ENCODE assay signal across 10 mouse cellular contexts in genomic region chrX:73655529-73655928, GRCm38 (mm10). TPM values are rescaled to one million over a fixed set of nuclear protein-coding genes. Genes with fewer than 3 reads are reported as not detected.
A peak's percentile ranks its signal among the peaks of the same experiment; 100 is the strongest.
DNase-seq lines count a peak whose midpoint lies in the region; ATAC-seq lines count a peak whose summit lies in the region.
"Had no signal": no experiment of that assay in that cellular context is flagged by ENCODE, and none has a peak within 500 bp of the region (broad histone marks: within the 10 kb centered on the region; RNA-seq: fewer than 3 reads in every experiment).

No protein-coding gene starts in this region.

- no peaks in the 10 kb centered on the region for H3K4me1 ChIP-seq in hindbrain, embryonic 11.5 days (replicated peaks; ENCODE audit: control insufficient read depth, insufficient read depth, low read length)
- peaks cover 13% of the 10 kb centered on the region for H3K4me1 ChIP-seq in hindbrain, embryonic 13.5 days (replicated peaks)
- no peaks in the 10 kb centered on the region for H3K4me1 ChIP-seq in forebrain, embryonic 14.5 days (ENCODE audit: control insufficient read depth, insufficient read depth, low read length)

- H3K4me2 ChIP-seq in hindbrain, embryonic 11.5 days (replicated peaks; ENCODE audit: low read depth, low read length), result no peak overlapping the region
- no peak overlapping the region for H3K4me2 ChIP-seq in hindbrain, embryonic 13.5 days
- H3K4me2 ChIP-seq in forebrain, embryonic 14.5 days (ENCODE audit: low read length), result no peak overlapping the region

- no peaks in the 10 kb centered on the region for H3K9me3 ChIP-seq in hindbrain, embryonic 11.5 days (ENCODE audit: control insufficient read depth, low read length)
- H3K9me3 ChIP-seq in hindbrain, embryonic 13.5 days, result no peaks in the 10 kb centered on the region
- H3K9me3 ChIP-seq in forebrain, embryonic 14.5 days (replicated peaks; ENCODE audit: control insufficient read depth, low read length), result no peaks in the 10 kb centered on the region

- WGBS in hindbrain, embryonic 11.5 days, result 68% methylated on average over 3 of the region's 3 CpGs
- 78% methylated on average over 3 of the region's 3 CpGs for WGBS in hindbrain, embryonic 13.5 days
- 68% methylated on average over 3 of the region's 3 CpGs for WGBS in forebrain, embryonic 14.5 days

- no peak overlapping the region for H3K9ac ChIP-seq in hindbrain, embryonic 11.5 days (ENCODE audit: low read depth, low read length)
- no peak overlapping the region for H3K9ac ChIP-seq in hindbrain, embryonic 13.5 days
- H3K9ac ChIP-seq in forebrain, embryonic 14.5 days (ENCODE audit: low read length), result no peak overlapping the region

- peak; percentile 39 for DNase-seq in hindbrain, embryonic 11.5 days (ENCODE audit: low spot score)
- peak; percentile 40 to 45 for DNase-seq in B cell, adult 2 months
- no peak for DNase-seq in left cerebral cortex, adult 18-20 months (ENCODE audit: low spot score in 2 of 2)
- no peak for DNase-seq in ovary, postnatal 10 days (ENCODE audit: low spot score)
- DNase-seq in forebrain, embryonic 14.5 days (ENCODE audit: low spot score), result no peak

- no peaks in the 10 kb centered on the region for H3K36me3 ChIP-seq in hindbrain, embryonic 11.5 days (ENCODE audit: control insufficient read depth, insufficient read depth, low read length)
- H3K36me3 ChIP-seq in hindbrain, embryonic 13.5 days, result peaks cover 6% of the 10 kb centered on the region; the same call in 1 of the 2 replicates
- no peaks in the 10 kb centered on the region for H3K36me3 ChIP-seq in forebrain, embryonic 14.5 days (ENCODE audit: control insufficient read depth, insufficient read depth, low read length)

- H3K27me3 ChIP-seq in hindbrain, embryonic 11.5 days (ENCODE audit: control insufficient read depth, insufficient read depth, low read length), result no peaks in the 10 kb centered on the region
- H3K27me3 ChIP-seq in hindbrain, embryonic 13.5 days, result no peaks in the 10 kb centered on the region
- no peaks in the 10 kb centered on the region for H3K27me3 ChIP-seq in forebrain, embryonic 14.5 days (replicated peaks; ENCODE audit: control insufficient read depth, insufficient read depth, low read length)

- no peak for ATAC-seq in hindbrain, embryonic 11.5 days (ENCODE audit: low FRiP score)
- no peak for ATAC-seq in hindbrain, embryonic 13.5 days (ENCODE audit: low FRiP score)
- peak; percentile 68 for ATAC-seq in common myeloid progenitor, adult 5-6 weeks (replicated peaks; ENCODE audit: low read depth, poor library complexity, severe bottlenecking)
- peak; percentile 64 for ATAC-seq in megakaryocyte, adult 5-6 weeks (ENCODE audit: poor library complexity, severe bottlenecking)
- no peak for ATAC-seq in forebrain, embryonic 14.5 days
- ATAC-seq: activated CD4-positive, CD25-positive, alpha-beta regulatory T cell, adult 4 months had no signal

- H3K27ac ChIP-seq in hindbrain, embryonic 11.5 days (ENCODE audit: low read depth, low read length), result no peak overlapping the region
- no peak overlapping the region for H3K27ac ChIP-seq in hindbrain, embryonic 13.5 days
- H3K27ac ChIP-seq in forebrain, embryonic 14.5 days (ENCODE audit: low read depth, low read length), result no peak overlapping the region

- no peak overlapping the region for H3K4me3 ChIP-seq in hindbrain, embryonic 11.5 days (ENCODE audit: low read depth, low read length)
- H3K4me3 ChIP-seq in hindbrain, embryonic 13.5 days, result no peak overlapping the region
- no peak overlapping the region for H3K4me3 ChIP-seq in forebrain, embryonic 14.5 days (ENCODE audit: low read depth, low read length)
- H3K4me3 ChIP-seq: myocyte had no signal

RNA-seq across cellular contexts. Expression of gene Pnck, which starts 4.4 kb away (rescaled TPM):
- 14.0 and 15.5 TPM in 2 replicates for polyA plus RNA-seq in hindbrain, embryonic 11.5 days (2014; fragmentation: Nextera tagmentation; extraction: Ambion mirVana)
- polyA plus RNA-seq in hindbrain, embryonic 13.5 days (2015; fragmentation: Nextera tagmentation; extraction: Ambion mirVana), result 107 and 116 TPM in 2 replicates
- 0.18 and 2.0 TPM in 2 replicates for total RNA-seq in common myeloid progenitor, adult 5-6 weeks (2017)
- total RNA-seq in megakaryocyte, adult 5-6 weeks (2015), result 0.59 TPM in 1 of 2 replicates, not detected in the other
- not detected in 2 replicates for total RNA-seq in megakaryocyte, adult 5-6 weeks (2017)
- 100 to 1,000 TPM in 1 of 2 experiments, 10 to 100 TPM in 1; 84.2 to 108 TPM for total RNA-seq in left cerebral cortex, adult 18-20 months (2021)
- polyA plus RNA-seq in forebrain, embryonic 14.5 days (2014; fragmentation: Nextera tagmentation; extraction: Ambion mirVana), result 116 and 118 TPM in 2 replicates

RNA-seq across cellular contexts. Expression of gene Dusp9, which starts 16.3 kb away (rescaled TPM):
- polyA plus RNA-seq in hindbrain, embryonic 11.5 days (2014; fragmentation: Nextera tagmentation; extraction: Ambion mirVana), result 3.5 and 4.9 TPM in 2 replicates
- 1.1 and 1.2 TPM in 2 replicates for polyA plus RNA-seq in hindbrain, embryonic 13.5 days (2015; fragmentation: Nextera tagmentation; extraction: Ambion mirVana)
- total RNA-seq in common myeloid progenitor, adult 5-6 weeks (2017), result 0.78 and 1.0 TPM in 2 replicates
- total RNA-seq in megakaryocyte, adult 5-6 weeks (2015), result 0.11 and 0.13 TPM in 2 replicates
- total RNA-seq in megakaryocyte, adult 5-6 weeks (2017), result 0.16 TPM in 1 of 2 replicates, not detected in the other
- total RNA-seq in left cerebral cortex, adult 18-20 months (2021), result 1 to 10 TPM; 1.2 to 1.3 TPM
- polyA plus RNA-seq in forebrain, embryonic 14.5 days (2014; fragmentation: Nextera tagmentation; extraction: Ambion mirVana), result 0.22 and 0.27 TPM in 2 replicates

RNA-seq across cellular contexts. Expression of gene Slc6a8, which starts 17.4 kb away (rescaled TPM):
- polyA plus RNA-seq in hindbrain, embryonic 11.5 days (2014; fragmentation: Nextera tagmentation; extraction: Ambion mirVana), result 6.0 and 7.8 TPM in 2 replicates
- 7.0 and 7.3 TPM in 2 replicates for polyA plus RNA-seq in hindbrain, embryonic 13.5 days (2015; fragmentation: Nextera tagmentation; extraction: Ambion mirVana)
- 0.15 and 0.50 TPM in 2 replicates for total RNA-seq in common myeloid progenitor, adult 5-6 weeks (2017)
- not detected in 2 replicates for total RNA-seq in megakaryocyte, adult 5-6 weeks (2015)
- 1.1 TPM in 1 of 2 replicates, not detected in the other for total RNA-seq in megakaryocyte, adult 5-6 weeks (2017)
- total RNA-seq in left cerebral cortex, adult 18-20 months (2021), result 100 to 1,000 TPM in 1 of 2 experiments, 10 to 100 TPM in 1; 95.9 to 102 TPM
- 6.2 and 6.8 TPM in 2 replicates for polyA plus RNA-seq in forebrain, embryonic 14.5 days (2014; fragmentation: Nextera tagmentation; extraction: Ambion mirVana)

Comparison
In these comparisons a context has a peak if more than half of its experiments do, and no peak if none do; other contexts are left out.
1. ATAC-seq: peak in common myeloid progenitor, adult 5-6 weeks (single experiment) and megakaryocyte, adult 5-6 weeks (single experiment); none in hindbrain, embryonic 11.5 days (single experiment), hindbrain, embryonic 13.5 days (single experiment) and forebrain, embryonic 14.5 days (single experiment).
2. DNase-seq: peak in hindbrain, embryonic 11.5 days (single experiment) and B cell, adult 2 months (2 of 2); none in left cerebral cortex, adult 18-20 months (0 of 2), ovary, postnatal 10 days (single experiment) and forebrain, embryonic 14.5 days (single experiment).
3. RNA of gene Pnck, which starts 4.4 kb away (total RNA-seq): 84.2 to 108 TPM in left cerebral cortex, adult 18-20 months; 0.18 to 2.0 TPM in common myeloid progenitor, adult 5-6 weeks and 0.59 TPM in megakaryocyte, adult 5-6 weeks; every median in the first group is over 10 times any median in the second.
4. RNA of gene Slc6a8, which starts 17.4 kb away (total RNA-seq): 95.9 to 102 TPM in left cerebral cortex, adult 18-20 months; 0.15 to 0.50 TPM in common myeloid progenitor, adult 5-6 weeks and 1.1 TPM in megakaryocyte, adult 5-6 weeks; every median in the first group is over 10 times any median in the second.